8 mouse cellular contexts compared by ENCODE assay signal in genomic region chr17:12994069-12994468, GRCm38 (mm10). TPM values are rescaled to one million over a fixed set of nuclear protein-coding genes. Genes with fewer than 3 reads are reported as not detected.
A peak's percentile ranks its signal among the peaks of the same experiment; 100 is the strongest.
DNase-seq lines count a peak whose midpoint lies in the region; ATAC-seq and TF ChIP-seq lines count a peak whose summit lies in the region.

Gene Wtap (minus strand): TSS chr17:12994169.

- H3K36me3 ChIP-seq in lung, embryonic 15.5 days: no peaks in the 10 kb centered on the region
- no peaks in the 10 kb centered on the region for H3K36me3 ChIP-seq in heart, embryonic 16.5 days (ENCODE audit: control insufficient read depth, insufficient read depth)
- H3K36me3 ChIP-seq in neural tube, embryonic 14.5 days (ENCODE audit: control insufficient read depth, insufficient read depth, low read length): no peaks in the 10 kb centered on the region

- H3K4me2 ChIP-seq in lung, embryonic 15.5 days: peak within 1 kb of the TSS; percentile 89
- peak within 1 kb of the TSS; percentile 92 for H3K4me2 ChIP-seq in heart, embryonic 16.5 days (ENCODE audit: low read depth, low read length)
- peak within 1 kb of the TSS; percentile 68 for H3K4me2 ChIP-seq in neural tube, embryonic 14.5 days (ENCODE audit: low read depth, low read length)

- ATAC-seq in lung, embryonic 15.5 days (ENCODE audit: borderline replicate concordance, extremely low read depth, low FRiP score, low TSS enrichment): no peak
- ATAC-seq in heart, embryonic 16.5 days (replicated peaks; ENCODE audit: extremely low read depth, insufficient read depth, low FRiP score): no peak
- ATAC-seq in neural tube, embryonic 14.5 days (ENCODE audit: low read depth): no peak

- peak within 1 kb of the TSS; percentile 100 for H3K9ac ChIP-seq in lung, embryonic 15.5 days
- peak within 1 kb of the TSS; percentile 99 for H3K9ac ChIP-seq in heart, embryonic 16.5 days (ENCODE audit: low read length)
- H3K9ac ChIP-seq in neural tube, embryonic 14.5 days (replicated peaks; ENCODE audit: low read depth, low read length): peak within 1 kb of the TSS; percentile 99

- H3K9me3 ChIP-seq in lung, embryonic 15.5 days: no peaks in the 10 kb centered on the region
- no peaks in the 10 kb centered on the region for H3K9me3 ChIP-seq in heart, embryonic 16.5 days (replicated peaks; ENCODE audit: control insufficient read depth, low read length)
- no peaks in the 10 kb centered on the region for H3K9me3 ChIP-seq in neural tube, embryonic 14.5 days (ENCODE audit: control insufficient read depth, low read length)

- TF ChIP-seq CTCF in embryonic fibroblast, embryonic 13.5 days (IDR thresholded peaks at IDR 0.05; ENCODE audit: borderline replicate concordance, insufficient read depth, low read length): no peak

- 72% methylated on average over 1 of the region's 1 CpGs for WGBS in lung, embryonic 15.5 days
- WGBS in heart, embryonic 16.5 days: 77% methylated on average over 1 of the region's 1 CpGs
- WGBS in neural tube, embryonic 14.5 days: 85% methylated on average over 1 of the region's 1 CpGs

- no peak for TF ChIP-seq POLR2A in embryonic fibroblast, embryonic 13.5 days (IDR thresholded peaks at IDR 0.05; ENCODE audit: low read depth, low read length)

- DNase-seq in lung, adult 18-20 months: no peak
- DNase-seq in left cerebral cortex, postnatal 4 days: no peak
- no peak for DNase-seq in spleen, adult 12 weeks (ENCODE audit: low spot score)
- no peak for DNase-seq in urinary bladder, postnatal 25 days (ENCODE audit: low spot score)

- peaks cover 13% of the 10 kb centered on the region; the same call in 1 of the 2 replicates for H3K4me1 ChIP-seq in lung, embryonic 15.5 days
- no peaks in the 10 kb centered on the region for H3K4me1 ChIP-seq in embryonic fibroblast, embryonic 13.5 days (ENCODE audit: control insufficient read depth, insufficient read depth, low read length)
- peaks cover 6% of the 10 kb centered on the region for H3K4me1 ChIP-seq in heart, embryonic 16.5 days (ENCODE audit: control insufficient read depth, insufficient read depth, low read length)
- peaks cover 10% of the 10 kb centered on the region; the same call in 1 of the 2 replicates for H3K4me1 ChIP-seq in neural tube, embryonic 14.5 days (ENCODE audit: control insufficient read depth, insufficient read depth, low read length)

- no peaks in the 10 kb centered on the region for H3K27me3 ChIP-seq in lung, embryonic 15.5 days
- H3K27me3 ChIP-seq in heart, embryonic 16.5 days (ENCODE audit: control insufficient read depth, insufficient read depth, low read length): no peaks in the 10 kb centered on the region
- H3K27me3 ChIP-seq in neural tube, embryonic 14.5 days (ENCODE audit: control insufficient read depth, insufficient read depth, low read length): no peaks in the 10 kb centered on the region

- peak within 1 kb of the TSS; percentile 100 for H3K4me3 ChIP-seq in lung, embryonic 15.5 days
- peak within 1 kb of the TSS; percentile 60 for H3K4me3 ChIP-seq in embryonic fibroblast, embryonic 13.5 days (ENCODE audit: insufficient read depth, low read length)
- H3K4me3 ChIP-seq in heart, embryonic 16.5 days (ENCODE audit: low read length): peak within 1 kb of the TSS; percentile 99
- H3K4me3 ChIP-seq in neural tube, embryonic 14.5 days (ENCODE audit: low read depth, low read length): peak within 1 kb of the TSS; percentile 100

- H3K27ac ChIP-seq in lung, embryonic 15.5 days: peak within 1 kb of the TSS; percentile 100
- H3K27ac ChIP-seq in embryonic fibroblast, embryonic 13.5 days (ENCODE audit: insufficient read depth, low read length): peak within 1 kb of the TSS; percentile 36; the same call in 1 of the 2 replicates
- peak within 1 kb of the TSS; percentile 100 for H3K27ac ChIP-seq in heart, embryonic 16.5 days (ENCODE audit: low read length)
- peak within 1 kb of the TSS; percentile 99; the same call in 1 of the 2 replicates for H3K27ac ChIP-seq in neural tube, embryonic 14.5 days (ENCODE audit: low read depth, low read length)

- intact Hi-C loops in left cerebral cortex, postnatal 4 days (cut with DNase I): no loop called here

RNA-seq across cellular contexts. Expression of gene Wtap, which starts in this region (rescaled TPM):
- 115 and 129 TPM in 2 replicates for polyA plus RNA-seq in lung, embryonic 15.5 days (2015; fragmentation: Nextera tagmentation; extraction: Ambion mirVana)
- 113 and 135 TPM in 2 replicates for polyA plus RNA-seq in embryonic fibroblast, embryonic 13.5 days (2011; ENCODE audit: insufficient read length, low read depth, missing spikeins)
- polyA plus RNA-seq in heart, embryonic 16.5 days (2015; fragmentation: Nextera tagmentation; extraction: Ambion mirVana): 75.2 and 75.8 TPM in 2 replicates
- 100 to 1,000 TPM in 1 of 2 experiments, 10 to 100 TPM in 1; 95.1 to 103 TPM for total RNA-seq in left cerebral cortex, postnatal 4 days (2021)
- 119 and 126 TPM in 2 replicates for polyA plus RNA-seq in neural tube, embryonic 14.5 days (2014; fragmentation: Nextera tagmentation; extraction: Ambion mirVana)

Comparison
In these comparisons a context has a peak if more than half of its experiments do, and no peak if none do; other contexts are left out.
1. H3K27ac ChIP-seq: peak in every context shown above with its lines; median percentile 100 in lung, embryonic 15.5 days; 100 in heart, embryonic 16.5 days; 99 in neural tube, embryonic 14.5 days; 36 in embryonic fibroblast, embryonic 13.5 days.